Mouse (Mus musculus): ENCODE data around the gene Tmem191c. TPM values are rescaled to one million over a fixed set of nuclear protein-coding genes. Genes with fewer than 3 reads are reported as not detected.

Tmem191c gene
- total RNA-seq, 2 experiments from 2014 or later, result 0.91 to 1.4 TPM

DNA sequence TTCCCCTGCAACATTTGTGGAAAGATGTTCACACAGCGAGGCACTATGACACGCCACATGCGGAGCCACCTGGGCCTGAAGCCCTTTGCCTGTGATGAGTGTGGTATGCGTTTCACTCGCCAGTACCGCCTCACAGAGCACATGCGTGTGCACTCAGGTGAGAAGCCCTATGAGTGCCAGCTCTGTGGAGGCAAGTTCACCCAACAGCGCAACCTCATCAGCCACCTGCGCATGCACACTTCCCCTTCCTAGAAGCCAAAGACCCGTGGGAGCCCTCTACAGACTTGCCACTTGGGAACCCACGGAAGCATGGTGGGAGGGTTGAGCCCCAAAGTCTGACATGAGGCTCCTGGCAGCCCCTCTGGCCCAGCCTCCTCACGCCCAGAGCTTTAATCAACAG lies 17.0 kb upstream of the Tmem191c start:
- intact Hi-C loops (cut with DNase I), result no loop called here
- DNase-seq, result no peak

DNA sequence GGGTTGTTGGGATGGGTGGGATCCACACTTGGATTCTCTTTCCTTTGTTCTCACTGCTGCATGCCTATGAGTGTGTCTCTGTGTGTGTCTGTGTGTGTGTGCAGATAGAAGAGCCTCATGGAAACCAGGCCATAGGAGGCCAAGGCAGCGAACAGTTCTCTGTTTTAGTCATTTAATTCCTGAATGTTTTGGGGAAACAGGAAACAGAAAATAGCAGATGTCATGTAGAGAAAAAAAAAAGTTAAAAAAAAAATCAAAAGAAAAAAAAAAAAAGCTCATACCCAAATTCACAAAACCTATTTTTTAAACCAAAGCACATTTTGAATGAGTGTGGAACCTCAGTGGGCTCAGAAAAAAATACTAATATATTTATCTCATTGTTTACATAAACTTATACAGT lies 14.5 kb upstream of the Tmem191c start:
- DNase-seq, result no peak
- intact Hi-C loops (cut with DNase I), result no loop called here

DNA sequence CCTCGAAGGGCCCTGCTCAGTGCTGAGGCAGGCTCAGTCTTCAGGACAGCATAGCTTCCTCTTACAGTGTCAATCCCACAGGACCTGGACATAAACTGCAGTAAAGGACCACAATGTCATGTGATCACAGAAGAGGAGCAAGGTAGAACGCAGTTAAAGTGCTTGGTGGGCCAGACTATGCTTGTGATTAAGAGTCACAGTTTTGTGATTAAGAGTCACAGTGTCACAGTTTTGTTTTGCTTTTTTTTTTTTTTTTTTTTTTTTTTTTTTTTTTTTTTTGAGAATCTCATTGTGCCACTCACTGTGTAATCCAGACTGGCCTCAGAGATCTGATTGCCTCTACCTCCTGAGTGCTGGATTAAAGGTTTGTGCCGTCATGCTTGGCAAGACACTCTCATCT lies 9.8 kb upstream of the Tmem191c start:
- intact Hi-C loops (cut with DNase I), result no loop called here
- DNase-seq, result no peak

- intact Hi-C loops (cut with DNase I), result no loop called here
- no peak for DNase-seq
Measured at GRCm38 (mm10) chr16:17267937-17268336, 7.9 kb upstream of the Tmem191c start.

GRCm38 (mm10) chr16:17269872-17270271 lies 6.0 kb upstream of the Tmem191c start:
- no peak for DNase-seq
- intact Hi-C loops (cut with DNase I), result loop anchor here (2.0 to 10.0 kb wide), 3 partner anchors 59 to 355 kb away; partner anchors contain the start of gene Ccdc116

DNA sequence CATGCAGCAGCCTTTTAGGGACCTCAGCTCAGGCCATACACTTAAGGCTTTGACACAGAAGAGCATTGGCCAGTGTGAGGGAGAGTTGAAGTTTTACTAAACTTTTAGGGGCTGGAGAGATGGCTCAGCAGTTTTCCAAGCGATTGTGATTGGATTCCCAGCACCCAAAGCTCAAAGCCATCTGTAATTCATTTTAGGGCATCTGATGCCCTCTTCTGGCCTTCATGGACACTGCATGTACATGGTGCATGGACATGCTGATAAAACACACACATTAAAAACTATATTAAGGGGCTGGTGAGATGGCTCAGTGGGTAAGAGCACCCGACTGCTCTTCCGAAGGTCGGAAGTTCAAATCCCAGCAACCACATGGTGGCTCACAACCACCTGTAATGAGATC lies 4.8 kb upstream of the Tmem191c start:
- intact Hi-C loops (cut with DNase I), result loop anchor here (2.0 to 10.0 kb wide), 3 partner anchors 60 to 356 kb away; partner anchors contain the start of gene Ccdc116
- DNase-seq, result peak in 1 of 2 experiments; percentile 35

DNA sequence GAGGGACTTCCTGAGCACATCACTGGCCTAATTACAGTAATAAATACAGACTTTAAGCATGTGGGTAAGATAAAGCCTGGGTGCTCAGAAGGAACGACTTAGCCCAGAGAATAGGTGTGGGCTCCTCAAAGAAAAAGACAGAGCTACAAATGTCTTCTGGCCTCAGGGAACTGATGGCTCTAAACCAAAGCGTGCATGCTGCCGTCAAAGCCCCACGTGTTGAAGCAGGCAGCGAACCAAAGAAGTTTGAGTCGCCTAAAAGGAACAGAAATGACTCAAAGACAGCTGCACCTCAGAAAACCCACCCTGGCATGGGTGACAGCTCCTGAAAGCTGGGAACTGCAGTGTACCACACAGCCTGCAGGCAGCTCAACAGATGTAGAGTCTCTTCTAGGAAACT lies 4.0 kb upstream of the Tmem191c start:
- intact Hi-C loops (cut with DNase I), result loop anchor here (2.0 to 10.0 kb wide), 3 partner anchors 61 to 357 kb away; partner anchors contain the start of gene Ccdc116
- DNase-seq, result no peak

GRCm38 (mm10) chr16:17276164-17277151 lies 581 bp downstream of the Tmem191c start:
- intact Hi-C loops (cut with DNase I), result loop anchor here (5.0 to 10.0 kb wide), 2 partner anchors 149 to 362 kb away; partner anchors contain the start of gene 2610318N02Rik
- peak; percentile 88 to 90 for DNase-seq

- no peak for DNase-seq
- intact Hi-C loops (cut with DNase I), result loop anchor here (5.0 to 10.0 kb wide), 2 partner anchors 150 to 363 kb away; partner anchors contain the start of gene 2610318N02Rik
Measured at GRCm38 (mm10) chr16:17277342-17278211, 1.7 kb downstream of the Tmem191c start.

DNA sequence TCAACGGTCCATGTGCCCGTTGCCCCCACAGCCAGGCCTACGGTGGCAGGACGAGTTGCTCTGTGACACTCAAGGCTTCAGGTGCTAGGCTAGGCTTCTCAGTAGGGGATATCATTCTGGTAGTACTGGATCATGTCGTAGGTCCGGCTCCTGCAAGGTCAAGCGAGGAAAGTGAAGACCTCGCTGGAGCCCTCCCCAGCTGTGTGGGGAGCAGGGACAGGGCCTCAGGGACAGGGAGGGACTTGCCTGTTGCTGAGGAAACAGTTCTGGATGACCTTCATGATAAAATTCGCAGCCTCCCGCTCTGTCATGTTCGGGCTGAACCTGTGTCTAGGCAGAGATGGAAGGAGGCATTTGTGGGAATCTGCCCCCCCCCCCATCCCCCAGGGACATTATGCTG lies 4.6 kb downstream of the Tmem191c start:
- intact Hi-C loops (cut with DNase I), result no loop called here

DNA sequence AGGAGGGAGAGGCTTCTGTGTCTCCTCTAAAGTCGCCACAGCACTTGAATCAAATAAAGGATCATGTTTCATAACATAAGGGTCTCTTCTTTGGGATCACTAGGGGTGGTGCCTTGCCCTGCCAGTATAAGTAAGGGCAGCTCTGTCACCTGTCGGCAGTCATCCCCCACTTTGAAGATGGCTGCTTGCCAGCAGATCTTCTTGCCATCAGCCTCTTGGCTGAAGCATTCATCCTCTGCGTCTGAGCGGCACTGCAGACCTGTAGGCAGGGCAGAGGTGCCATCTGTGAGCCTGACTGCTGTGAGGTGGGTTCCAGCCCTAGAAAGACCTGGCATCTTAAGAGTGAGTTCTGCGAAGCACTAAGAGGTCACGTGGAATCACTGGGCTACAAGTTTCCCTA lies 7.3 kb downstream of the Tmem191c start:
- DNase-seq, result no peak
- intact Hi-C loops (cut with DNase I), result no loop called here

More for the DNA sequence above, 4.6 kb downstream of the Tmem191c start:
- DNase-seq, result no peak

- DNase-seq, result no peak
- intact Hi-C loops (cut with DNase I), result no loop called here
Measured at GRCm38 (mm10) chr16:17287103-17287502, 11.2 kb downstream of the Tmem191c start.

DNA sequence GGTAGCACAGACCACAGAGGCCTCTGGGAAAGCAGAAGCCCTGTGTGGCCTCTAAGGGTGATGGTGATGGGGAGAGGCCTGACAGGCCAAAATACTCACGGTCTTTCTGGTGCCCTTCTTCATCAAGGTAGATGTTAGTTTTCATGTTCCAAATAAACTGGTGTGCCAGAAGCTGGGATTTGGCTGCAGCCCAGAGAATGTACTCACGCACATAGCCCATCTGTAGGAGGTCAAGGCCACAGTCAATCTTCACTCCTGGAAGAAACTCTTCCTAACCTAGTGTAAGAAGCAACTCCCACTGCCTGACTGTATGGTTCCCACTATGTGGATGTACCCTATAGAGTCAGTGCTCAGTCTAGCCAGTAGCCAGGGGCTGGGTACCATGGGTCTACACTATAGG lies 15.1 kb downstream of the Tmem191c start:
- no peak for DNase-seq
- intact Hi-C loops (cut with DNase I), result no loop called here

- intact Hi-C loops (cut with DNase I), result no loop called here
Measured at GRCm38 (mm10) chr16:17292751-17293150, 16.9 kb downstream of the Tmem191c start.

GRCm38 (mm10) chr16:17300818-17301217 lies 24.9 kb downstream of the Tmem191c start:
- intact Hi-C loops (cut with DNase I), result no loop called here
- no peak for DNase-seq

More at GRCm38 (mm10) chr16:17292751-17293150, 16.9 kb downstream of the Tmem191c start:
- DNase-seq, result peak; percentile 48 to 54

DNA sequence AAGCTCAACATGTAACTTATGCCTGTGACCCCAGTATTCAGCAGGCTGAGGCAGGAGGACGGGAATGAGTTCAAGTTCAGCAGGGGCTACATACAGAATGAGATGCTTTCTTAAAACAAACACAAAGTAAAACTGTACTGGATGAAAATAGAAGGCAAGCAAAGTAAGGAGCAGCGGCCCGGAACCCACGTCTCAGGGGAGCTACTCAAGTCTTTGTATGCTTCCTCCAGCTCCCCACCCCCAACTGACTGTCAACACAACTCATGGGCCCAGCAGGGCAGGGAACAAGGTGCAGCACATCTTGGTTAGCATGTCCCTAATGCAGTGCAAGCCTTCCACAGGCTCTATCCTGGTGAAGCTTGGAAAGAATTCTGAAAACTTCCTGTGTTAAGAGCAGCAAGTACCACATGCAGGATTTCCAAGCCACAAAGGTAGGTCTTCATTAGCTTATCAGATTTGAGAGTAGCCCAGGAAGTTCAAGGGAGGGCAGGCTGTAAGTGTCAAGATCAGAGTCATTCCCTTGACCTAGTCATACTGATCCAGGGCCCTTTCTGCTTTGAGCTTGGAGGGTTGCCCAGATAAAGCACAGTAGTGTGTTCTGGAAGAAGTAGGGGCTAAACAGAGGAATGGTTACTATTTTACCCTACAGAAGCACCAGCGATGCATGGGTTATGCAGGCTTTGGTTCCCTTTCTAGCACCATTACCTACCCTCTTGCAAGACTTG lies 27.8 kb downstream of the Tmem191c start:
- DNase-seq, result no peak
- intact Hi-C loops (cut with DNase I), result no loop called here

GRCm38 (mm10) chr16:17307461-17307860 lies 31.6 kb downstream of the Tmem191c start:
- no peak for DNase-seq
- intact Hi-C loops (cut with DNase I), result no loop called here

DNA sequence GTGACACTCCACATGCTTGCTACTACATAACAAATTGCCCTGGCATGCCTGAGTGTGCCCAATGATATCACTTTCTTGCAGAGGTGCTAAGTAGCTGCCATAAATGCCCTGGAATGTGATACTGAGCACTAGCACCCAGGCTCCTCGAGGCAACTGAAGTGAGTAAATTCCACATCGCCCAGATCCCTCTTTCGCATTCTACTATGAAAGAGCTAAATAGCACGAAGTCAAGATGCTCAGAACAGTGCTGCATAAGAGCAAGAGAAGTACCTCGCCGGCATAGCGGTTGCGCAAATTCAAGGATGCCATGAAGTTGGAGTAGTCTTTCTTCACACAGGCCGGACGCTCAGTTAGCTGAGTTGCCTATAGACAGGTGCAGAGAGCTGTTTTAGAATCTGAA lies 33.2 kb downstream of the Tmem191c start:
- no peak for DNase-seq
- intact Hi-C loops (cut with DNase I), result no loop called here

DNA sequence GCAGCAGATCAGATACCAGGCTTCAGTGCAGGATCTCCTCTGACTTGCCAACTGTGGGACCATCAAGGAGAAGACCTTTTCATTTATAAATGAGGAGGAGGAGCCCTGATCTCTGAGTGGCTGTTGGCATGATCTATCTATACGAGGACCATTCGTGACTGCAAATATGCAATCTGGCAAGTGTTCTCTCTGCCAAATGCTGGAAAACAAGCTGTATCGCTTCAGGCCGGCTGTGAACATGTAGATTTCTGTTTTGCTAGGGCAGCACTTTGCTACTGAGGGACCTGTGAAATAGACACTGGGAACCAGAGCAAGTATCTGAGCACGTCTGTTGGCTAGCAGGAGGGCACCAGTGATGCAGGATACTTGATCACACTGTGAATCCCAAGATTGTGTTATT lies 36.7 kb downstream of the Tmem191c start:
- no peak for DNase-seq
- intact Hi-C loops (cut with DNase I), result no loop called here

GRCm38 (mm10) chr16:17316554-17316953 lies 40.7 kb downstream of the Tmem191c start:
- DNase-seq, result no peak
- intact Hi-C loops (cut with DNase I), result no loop called here
